ENCODE assay signal across 30 mouse cellular contexts in the genomic region with DNA sequence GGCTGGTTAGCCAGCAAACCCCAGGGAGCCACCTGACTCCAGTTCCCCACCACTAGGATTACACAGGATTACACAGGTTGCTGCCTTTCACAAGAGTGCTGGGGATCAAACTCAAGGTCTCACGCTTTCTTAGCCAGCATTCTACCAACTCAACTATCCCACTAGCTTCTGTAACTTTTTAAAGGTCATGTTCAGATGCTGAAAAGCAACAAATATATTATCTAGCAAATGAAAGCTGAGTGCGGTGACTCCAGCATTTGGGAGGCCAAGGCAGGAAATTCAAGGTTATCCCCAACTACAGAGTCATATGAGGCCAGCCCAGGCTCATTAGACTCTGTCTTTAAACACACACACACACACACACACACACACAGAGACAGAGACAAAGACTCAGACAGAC. TPM values are rescaled to one million over a fixed set of nuclear protein-coding genes. Genes with fewer than 3 reads are reported as not detected.
DNase-seq lines count a peak whose midpoint lies in the region; ATAC-seq and TF ChIP-seq lines count a peak whose summit lies in the region.
"Had no signal": no experiment of that assay in that cellular context is flagged by ENCODE, and none has a peak within 500 bp of the region (broad histone marks: within the 10 kb centered on the region; RNA-seq: fewer than 3 reads in every experiment).

No protein-coding gene starts in this region.

- H3K4me2 ChIP-seq in liver, embryonic 12.5 days, result no peak overlapping the region
- H3K4me2 ChIP-seq in liver, embryonic 11.5 days, result no peak overlapping the region
- H3K4me2 ChIP-seq in hindbrain, postnatal 0 days (ENCODE audit: low read depth, low read length), result no peak overlapping the region
- H3K4me2 ChIP-seq: embryonic facial prominence, embryonic 12.5 days; embryonic facial prominence, embryonic 15.5 days; heart, embryonic 13.5 days; hindbrain, embryonic 12.5 days; hindbrain, embryonic 15.5 days; intestine, embryonic 15.5 days had no signal

- 0 out of 2 replicates have a peak, but pooled peaks cover under 1% of the 10 kb centered on the region for H3K36me3 ChIP-seq in liver, embryonic 12.5 days
- H3K36me3 ChIP-seq in liver, embryonic 11.5 days (ENCODE audit: control insufficient read depth, insufficient read depth, low read length), result no peaks in the 10 kb centered on the region
- no peaks in the 10 kb centered on the region for H3K36me3 ChIP-seq in hindbrain, postnatal 0 days (ENCODE audit: insufficient read depth, low read length)
- H3K36me3 ChIP-seq: embryonic facial prominence, embryonic 12.5 days; embryonic facial prominence, embryonic 15.5 days; heart, embryonic 10.5 days; heart, embryonic 13.5 days; hindbrain, embryonic 12.5 days; hindbrain, embryonic 15.5 days; intestine, embryonic 15.5 days had no signal

- no peak for TF ChIP-seq CTCF in hindbrain, postnatal 0 days (IDR thresholded peaks at IDR 0.05; ENCODE audit: low read depth)

- 84% methylated on average over 2 of the region's 2 CpGs for WGBS in liver, embryonic 12.5 days (ENCODE audit: insufficient replicate concordance)
- WGBS in liver, embryonic 11.5 days, result 91% methylated on average over 2 of the region's 2 CpGs
- 88% methylated on average over 2 of the region's 2 CpGs for WGBS in hindbrain, postnatal 0 days

- no peaks in the 10 kb centered on the region for H3K9me3 ChIP-seq in liver, embryonic 12.5 days (replicated peaks)
- H3K9me3 ChIP-seq in liver, embryonic 11.5 days (ENCODE audit: control insufficient read depth, low read length), result no peaks in the 10 kb centered on the region
- H3K9me3 ChIP-seq in hindbrain, postnatal 0 days (ENCODE audit: low read length), result no peaks in the 10 kb centered on the region
- H3K9me3 ChIP-seq: embryonic facial prominence, embryonic 12.5 days; embryonic facial prominence, embryonic 15.5 days; heart, embryonic 10.5 days; heart, embryonic 13.5 days; hindbrain, embryonic 12.5 days; hindbrain, embryonic 15.5 days; intestine, embryonic 15.5 days had no signal

- ATAC-seq in liver, embryonic 12.5 days, result no peak
- ATAC-seq in liver, embryonic 11.5 days (replicated peaks; ENCODE audit: low FRiP score), result no peak
- ATAC-seq in hindbrain, postnatal 0 days, result no peak
- ATAC-seq: CD4-positive, CD25-positive, alpha-beta regulatory T cell, adult 4 months; forebrain, embryonic 14.5 days; forebrain, postnatal 0 days; intestine, embryonic 15.5 days had no signal

- no peak overlapping the region for H3K9ac ChIP-seq in liver, embryonic 12.5 days
- H3K9ac ChIP-seq in liver, embryonic 11.5 days (ENCODE audit: low read depth, low read length), result no peak overlapping the region
- H3K9ac ChIP-seq in hindbrain, postnatal 0 days (replicated peaks; ENCODE audit: low read length), result no peak overlapping the region
- H3K9ac ChIP-seq: embryonic facial prominence, embryonic 12.5 days; embryonic facial prominence, embryonic 15.5 days; forebrain, postnatal 0 days; heart, embryonic 13.5 days; hindbrain, embryonic 12.5 days; hindbrain, embryonic 15.5 days; intestine, embryonic 15.5 days had no signal

- peaks cover 55% of the 10 kb centered on the region for H3K4me1 ChIP-seq in liver, embryonic 12.5 days
- H3K4me1 ChIP-seq in liver, embryonic 11.5 days (replicated peaks; ENCODE audit: control insufficient read depth, insufficient read depth, low read length), result peaks cover 20% of the 10 kb centered on the region
- H3K4me1 ChIP-seq in hindbrain, postnatal 0 days (ENCODE audit: insufficient read depth, low read length), result no peaks in the 10 kb centered on the region
- H3K4me1 ChIP-seq: embryonic facial prominence, embryonic 15.5 days had no signal

- intact Hi-C loops in left cerebral cortex, postnatal 10 days (cut with DNase I), result no loop called here

- H3K27ac ChIP-seq in liver, embryonic 12.5 days, result 0 out of 2 replicates have a peak overlapping the region, but pooled peaks have one; percentile 40
- H3K27ac ChIP-seq in liver, embryonic 11.5 days (ENCODE audit: low read depth, low read length), result no peak overlapping the region
- H3K27ac ChIP-seq in hindbrain, postnatal 0 days, result no peak overlapping the region
- H3K27ac ChIP-seq: embryonic facial prominence, embryonic 12.5 days; embryonic facial prominence, embryonic 15.5 days; heart, adult 2 months; heart, embryonic 10.5 days; heart, embryonic 13.5 days; hindbrain, embryonic 12.5 days; hindbrain, embryonic 15.5 days; intestine, embryonic 15.5 days had no signal

- H3K4me3 ChIP-seq in liver, embryonic 12.5 days, result no peak overlapping the region
- no peak overlapping the region for H3K4me3 ChIP-seq in liver, embryonic 11.5 days (ENCODE audit: low read depth, low read length)
- no peak overlapping the region for H3K4me3 ChIP-seq in hindbrain, postnatal 0 days (ENCODE audit: low read length)
- H3K4me3 ChIP-seq: embryonic facial prominence, embryonic 12.5 days; embryonic facial prominence, embryonic 15.5 days; heart, adult 2 months; heart, embryonic 10.5 days; heart, embryonic 13.5 days; hindbrain, embryonic 12.5 days; hindbrain, embryonic 15.5 days; intestine, embryonic 15.5 days had no signal

- no peak for DNase-seq in liver, embryonic 11.5 days (ENCODE audit: low spot score)
- DNase-seq in adrenal gland, adult 2 months, result peak; percentile 71
- peak; percentile 46 for DNase-seq in adrenal gland, adult 8-10 months
- peak; percentile 18 for DNase-seq in adrenal gland, postnatal 25 days
- no peak for DNase-seq in hindbrain, postnatal 0 days (ENCODE audit: low spot score)
- DNase-seq in left cerebral cortex, postnatal 10 days (ENCODE audit: extremely low spot score in 1 of 2, low spot score in 2 of 2), result no peak
- DNase-seq: cerebellum, adult 18-20 months; cerebellum, adult 9-10 months; cerebellum, postnatal 14 days; forebrain, postnatal 0 days; gastrocnemius, postnatal 25 days; heart, adult 2 months; kidney, adult 11 months had no signal

- no peaks in the 10 kb centered on the region for H3K27me3 ChIP-seq in liver, embryonic 12.5 days (replicated peaks)
- H3K27me3 ChIP-seq in liver, embryonic 11.5 days (replicated peaks; ENCODE audit: control insufficient read depth, insufficient read depth, low read length), result no peaks in the 10 kb centered on the region
- no peaks in the 10 kb centered on the region for H3K27me3 ChIP-seq in hindbrain, postnatal 0 days (ENCODE audit: insufficient read depth, low read length)
- H3K27me3 ChIP-seq: embryonic facial prominence, embryonic 12.5 days; embryonic facial prominence, embryonic 15.5 days; heart, embryonic 13.5 days; hindbrain, embryonic 12.5 days; hindbrain, embryonic 15.5 days; intestine, embryonic 15.5 days had no signal

RNA-seq across cellular contexts. Expression of gene Rnf216, which starts 9.6 kb away (rescaled TPM):
- polyA plus RNA-seq in liver, embryonic 12.5 days (2016; fragmentation: Nextera tagmentation; extraction: Ambion mirVana), result 28.5 and 30.1 TPM in 2 replicates
- 28.7 and 34.7 TPM in 2 replicates for polyA plus RNA-seq in liver, embryonic 11.5 days (2014; fragmentation: Nextera tagmentation; extraction: Ambion mirVana)
- 10 to 100 TPM; 37.5 to 50.4 TPM for total RNA-seq in adrenal gland, adult 2 months (2021)
- 40.3 and 47.6 TPM in 2 replicates for polyA plus RNA-seq in adrenal gland, adult 2 months (2012; rRNA removed)
- total RNA-seq in adrenal gland, adult 8-10 months (2022), result 10 to 100 TPM; 41.7 to 58.3 (median 53.6) TPM
- total RNA-seq in adrenal gland, postnatal 25 days (2021), result 58.8 and 65.2 TPM in 2 replicates
- 28.0 and 32.7 TPM in 2 replicates for total RNA-seq in hindbrain, postnatal 0 days (2014; rRNA removed)
- 25.3 and 29.7 TPM in 2 replicates for polyA plus RNA-seq in hindbrain, postnatal 0 days (2015; fragmentation: Nextera tagmentation; extraction: Ambion mirVana)
- 10 to 100 TPM; 38.5 to 40.1 TPM for total RNA-seq in left cerebral cortex, postnatal 10 days (2021)

RNA-seq across cellular contexts. Expression of gene Olfr718-ps1, which starts 44.1 kb away (rescaled TPM):
- polyA plus RNA-seq in liver, embryonic 12.5 days (2016; fragmentation: Nextera tagmentation; extraction: Ambion mirVana), result not detected in 2 replicates
- not detected in 2 replicates for polyA plus RNA-seq in liver, embryonic 11.5 days (2014; fragmentation: Nextera tagmentation; extraction: Ambion mirVana)
- total RNA-seq in adrenal gland, adult 2 months (2021), result not detected
- polyA plus RNA-seq in adrenal gland, adult 2 months (2012; rRNA removed), result not detected in 2 replicates
- under 1 TPM in 3 of 4 experiments, not detected in 1; 0.06 to 0.22 (median 0.11) TPM for total RNA-seq in adrenal gland, adult 8-10 months (2022)
- total RNA-seq in adrenal gland, postnatal 25 days (2021), result 0.15 TPM in 1 of 2 replicates, not detected in the other
- not detected in 2 replicates for total RNA-seq in hindbrain, postnatal 0 days (2014; rRNA removed)
- polyA plus RNA-seq in hindbrain, postnatal 0 days (2015; fragmentation: Nextera tagmentation; extraction: Ambion mirVana), result not detected in 2 replicates
- total RNA-seq in left cerebral cortex, postnatal 10 days (2021), result under 1 TPM; 0.14 to 0.17 TPM
- total RNA-seq: forebrain, postnatal 0 days; heart, adult 2 months; heart, postnatal 25 days; hematopoietic stem cell, adult 5-6 weeks; MEL had no signal
- polyA plus RNA-seq: C2C12; forebrain, embryonic 14.5 days; forebrain, postnatal 0 days; frontal cortex, adult 2 months; gonadal fat pad, adult 2 months; heart, adult 2 months; heart, embryonic 13.5 days; heart, embryonic 16.5 days had no signal

Comparison
In these comparisons a context has a peak if more than half of its experiments do, and no peak if none do; other contexts are left out.
1. DNase-seq: peak in adrenal gland, adult 2 months (single experiment), adrenal gland, adult 8-10 months (single experiment) and adrenal gland, postnatal 25 days (single experiment); none in liver, embryonic 11.5 days (single experiment), hindbrain, postnatal 0 days (single experiment) and left cerebral cortex, postnatal 10 days (0 of 2).